Mouse (Mus musculus) 3T3-L1 (cell line): ENCODE data around the gene Cldn3.
A peak's percentile ranks its signal among the peaks of the same experiment; 100 is the strongest.
"Not testable (repeated sequence)": the region's sequence is repeated elsewhere in the genome, so short reads cannot be mapped to it uniquely, and the experiment has no call there.

Source experiments
- DNase-seq: peaks from one replicate; pipeline ENCODE4 v3.0.0-alpha.2; 2015; ENCODE audit warnings: low read depth, low spot score

The Cldn3 gene

GRCm38 (mm10) chr5:134985633-134986297 is at the start of gene Cldn3:
Gene Cldn3, plus strand, starts transcription at chr5:134986214.
- no peak for DNase-seq

- DNase-seq: no peak
Measured at GRCm38 (mm10) chr5:134936626-134937185, 49.3 kb upstream of the Cldn3 start.

- DNase-seq: no peak
Measured at GRCm38 (mm10) chr5:134939069-134939468, 46.9 kb upstream of the Cldn3 start.

- DNase-seq: not testable (repeated sequence)
Measured at GRCm38 (mm10) chr5:134939554-134939953, 46.5 kb upstream of the Cldn3 start.

GRCm38 (mm10) chr5:134941472-134942209 is 44.4 kb upstream of the Cldn3 start:
- DNase-seq: peak; percentile 21

GRCm38 (mm10) chr5:134942740-134943139 is 43.3 kb upstream of the Cldn3 start:
- DNase-seq: peak; percentile 75

- DNase-seq: no peak
Measured at GRCm38 (mm10) chr5:134944179-134944578, 41.8 kb upstream of the Cldn3 start.

- no peak for DNase-seq
Measured at GRCm38 (mm10) chr5:134945266-134945959, 40.6 kb upstream of the Cldn3 start.

- DNase-seq: no peak
Measured at GRCm38 (mm10) chr5:134946063-134946856, 39.8 kb upstream of the Cldn3 start.

GRCm38 (mm10) chr5:134946857-134947255 is 39.2 kb upstream of the Cldn3 start, which contains the start of gene Cldn4:
Gene Cldn4, minus strand, starts transcription at chr5:134946934.
- peak; percentile 25 for DNase-seq

GRCm38 (mm10) chr5:134947420-134948084 is 38.5 kb upstream of the Cldn3 start:
- DNase-seq: no peak

GRCm38 (mm10) chr5:134948085-134948439 is 38.0 kb upstream of the Cldn3 start:
- no peak for DNase-seq

- DNase-seq: no peak
Measured at GRCm38 (mm10) chr5:134951053-134951884, 34.7 kb upstream of the Cldn3 start.

GRCm38 (mm10) chr5:134955491-134955890 is 30.5 kb upstream of the Cldn3 start:
- peak; percentile 53 for DNase-seq

GRCm38 (mm10) chr5:134959114-134959513 is 26.9 kb upstream of the Cldn3 start:
- peak; percentile 89 for DNase-seq

GRCm38 (mm10) chr5:134960430-134960829 is 25.6 kb upstream of the Cldn3 start:
- peak; percentile 46 for DNase-seq

- no peak for DNase-seq
Measured at GRCm38 (mm10) chr5:134961519-134961918, 24.5 kb upstream of the Cldn3 start.

- peak; percentile 96 for DNase-seq
Measured at GRCm38 (mm10) chr5:134963546-134963945, 22.5 kb upstream of the Cldn3 start.

GRCm38 (mm10) chr5:134964655-134965054 is 21.4 kb upstream of the Cldn3 start:
- not testable (repeated sequence) for DNase-seq

GRCm38 (mm10) chr5:134965473-134965851 is 20.6 kb upstream of the Cldn3 start:
- DNase-seq: peak; percentile 86
